Mouse (Mus musculus): Measurements from ENCODE around the gene Bptf.

- TF ChIP-seq POLR2A (IDR thresholded peaks at IDR 0.05; ENCODE audit: borderline replicate concordance, insufficient read depth, low read length) (no peak), CTCF (IDR thresholded peaks at IDR 0.05; ENCODE audit: borderline replicate concordance, insufficient read depth, low read depth, low read length) (peak; percentile 39; the same call in 1 of the 2 replicates)
These were observed 113.3 kb downstream of the Bptf start for GRCm38 (mm10) chr11:107018606-107019005.

Data from cerebellum, adult 2 months (tissue).